Mouse (Mus musculus): ENCODE measurements around the gene Pnp.

- TF ChIP-seq CTCF (IDR thresholded peaks at IDR 0.05; ENCODE audit: low read depth, low read length) (no peak), POLR2A (IDR thresholded peaks at IDR 0.05; ENCODE audit: borderline replicate concordance, low read depth, low read length) (no peak)
Measured at GRCm38 (mm10) chr14:51007152-51007801, 76.4 kb downstream of the Pnp start, which contains the start of gene Rnase10.
